Mouse (Mus musculus): ENCODE results near the gene Sppl2b.

DNA sequence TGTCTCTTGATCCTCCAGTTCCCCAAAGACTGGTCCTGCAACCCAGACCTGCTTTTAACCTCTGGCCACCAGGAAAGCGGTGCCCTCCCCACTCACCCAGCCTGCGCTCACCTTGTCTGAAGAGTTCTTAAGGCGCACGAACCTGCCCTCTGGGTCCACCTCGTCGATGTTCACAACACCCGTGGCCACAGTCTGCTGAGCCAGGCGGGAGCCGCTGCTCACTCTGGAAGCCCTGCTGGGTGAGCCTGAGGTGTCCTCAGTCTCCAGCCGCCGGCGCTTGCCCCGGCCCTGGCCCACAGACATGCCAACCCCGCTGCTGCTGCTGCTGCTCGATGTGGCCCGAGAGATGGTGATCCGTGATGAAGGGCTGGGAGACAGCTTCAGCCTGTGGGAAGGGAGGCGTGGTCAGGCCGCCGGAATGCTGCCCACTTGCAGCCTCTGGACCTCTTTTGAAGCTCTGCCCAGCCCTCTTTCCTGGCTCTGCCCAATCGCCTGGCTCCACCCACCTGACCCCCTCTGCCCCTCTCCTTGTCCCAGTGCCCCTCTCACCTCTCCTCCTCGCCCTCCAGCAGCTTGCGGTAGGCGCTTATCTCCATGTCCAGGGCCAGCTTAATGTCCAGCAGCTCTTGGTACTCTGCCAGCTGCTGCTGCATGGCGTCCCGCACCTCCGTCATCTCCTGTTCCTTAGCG is 49.1 kb downstream of the Sppl2b start:
- no peak for TF ChIP-seq CTCF (IDR thresholded peaks at IDR 0.05; ENCODE audit: borderline replicate concordance, extremely low read depth, insufficient read depth, insufficient read length)
- no peak for TF ChIP-seq POLR2A (IDR thresholded peaks at IDR 0.05; ENCODE audit: borderline replicate concordance, extremely low read depth, insufficient read depth, insufficient read length, poor library complexity, severe bottlenecking)
